Mouse (Mus musculus): ENCODE results near the gene Abcf1.

GRCm38 (mm10) chr17:35921710-35922109 lies 47.9 kb downstream of the Abcf1 start:
- TF ChIP-seq GATA1 (IDR thresholded peaks at IDR 0.05; ENCODE audit: borderline replicate concordance, low read length), result no peak
- no peak for TF ChIP-seq FLI1 (IDR thresholded peaks at IDR 0.05; ENCODE audit: low read length)
